Mouse (Mus musculus): ENCODE results near the gene Plekhm2.
A peak's percentile ranks its signal among the peaks of the same experiment; 100 is the strongest.

The Plekhm2 gene

GRCm38 (mm10) chr4:141631250-141631649 lies 33.4 kb downstream of the Plekhm2 start:
- no peak for DNase-seq (ENCODE audit: low spot score)

- no peak for DNase-seq (ENCODE audit: low spot score)
Observed at GRCm38 (mm10) chr4:141630021-141630420, 34.7 kb downstream of the Plekhm2 start.

GRCm38 (mm10) chr4:141628661-141629060 lies 36.0 kb downstream of the Plekhm2 start:
- DNase-seq (ENCODE audit: low spot score) = no peak

- no peak for DNase-seq (ENCODE audit: low spot score)
Observed at GRCm38 (mm10) chr4:141627502-141627901, 37.2 kb downstream of the Plekhm2 start.

GRCm38 (mm10) chr4:141625774-141626550 lies 38.7 kb downstream of the Plekhm2 start:
- DNase-seq (ENCODE audit: low spot score) = no peak

- no peak for DNase-seq (ENCODE audit: low spot score)
Observed at GRCm38 (mm10) chr4:141624983-141625773, 39.5 kb downstream of the Plekhm2 start.

GRCm38 (mm10) chr4:141624134-141624533 lies 40.6 kb downstream of the Plekhm2 start:
- no peak for DNase-seq (ENCODE audit: low spot score)

GRCm38 (mm10) chr4:141623666-141624065 lies 41.0 kb downstream of the Plekhm2 start, which contains the start of gene Slc25a34:
Gene Slc25a34, minus strand, starts transcription at chr4:141623821.
- no peak for DNase-seq (ENCODE audit: low spot score)

- no peak for DNase-seq (ENCODE audit: low spot score)
Observed at GRCm38 (mm10) chr4:141623037-141623436, 41.7 kb downstream of the Plekhm2 start.

GRCm38 (mm10) chr4:141622580-141622979 lies 42.1 kb downstream of the Plekhm2 start:
- DNase-seq (ENCODE audit: low spot score) = no peak

- DNase-seq (ENCODE audit: low spot score) = no peak
Observed at GRCm38 (mm10) chr4:141622091-141622490, 42.6 kb downstream of the Plekhm2 start.

GRCm38 (mm10) chr4:141621297-141621696 lies 43.4 kb downstream of the Plekhm2 start:
- DNase-seq (ENCODE audit: low spot score) = no peak

- no peak for DNase-seq (ENCODE audit: low spot score)
Observed at GRCm38 (mm10) chr4:141619299-141619883, 45.3 kb downstream of the Plekhm2 start.

- DNase-seq (ENCODE audit: low spot score) = peak; percentile 49
Observed at GRCm38 (mm10) chr4:141618565-141619243, 46.0 kb downstream of the Plekhm2 start, which contains the start of gene Tmem82. Gene Tmem82, minus strand, starts transcription at chr4:141618633.

- DNase-seq (ENCODE audit: low spot score) = peak; percentile 18
Observed at GRCm38 (mm10) chr4:141617863-141618564, 46.7 kb downstream of the Plekhm2 start.

GRCm38 (mm10) chr4:141617299-141617698 lies 47.4 kb downstream of the Plekhm2 start:
- DNase-seq (ENCODE audit: low spot score) = peak; percentile 19

GRCm38 (mm10) chr4:141616811-141617210 lies 47.9 kb downstream of the Plekhm2 start:
- DNase-seq (ENCODE audit: low spot score) = no peak

- no peak for DNase-seq (ENCODE audit: low spot score)
Observed at GRCm38 (mm10) chr4:141614946-141615345, 49.8 kb downstream of the Plekhm2 start.

- no peak for DNase-seq (ENCODE audit: low spot score)
Observed at GRCm38 (mm10) chr4:141609538-141609937, 55.2 kb downstream of the Plekhm2 start.

- DNase-seq (ENCODE audit: low spot score) = no peak
Observed at GRCm38 (mm10) chr4:141605861-141606260, 58.8 kb downstream of the Plekhm2 start, which contains the start of gene Fblim1. Gene Fblim1, minus strand, starts transcription at chr4:141606096.

- no peak for DNase-seq (ENCODE audit: low spot score)
Observed at GRCm38 (mm10) chr4:141605421-141605820, 59.3 kb downstream of the Plekhm2 start.
